Mouse (Mus musculus) adrenal gland, adult (tissue): ENCODE data around the gene Lsamp.

Source experiments
- DNase-seq, 2 experiments: peaks; one replicate each; pipeline ENCODE4 v3.0.0; 2022 to 2023; ENCODE audit warnings: low spot score in 1 of 2; ENCODE audit not compliant: inconsistent age in 2 of 2

The Lsamp gene

DNA sequence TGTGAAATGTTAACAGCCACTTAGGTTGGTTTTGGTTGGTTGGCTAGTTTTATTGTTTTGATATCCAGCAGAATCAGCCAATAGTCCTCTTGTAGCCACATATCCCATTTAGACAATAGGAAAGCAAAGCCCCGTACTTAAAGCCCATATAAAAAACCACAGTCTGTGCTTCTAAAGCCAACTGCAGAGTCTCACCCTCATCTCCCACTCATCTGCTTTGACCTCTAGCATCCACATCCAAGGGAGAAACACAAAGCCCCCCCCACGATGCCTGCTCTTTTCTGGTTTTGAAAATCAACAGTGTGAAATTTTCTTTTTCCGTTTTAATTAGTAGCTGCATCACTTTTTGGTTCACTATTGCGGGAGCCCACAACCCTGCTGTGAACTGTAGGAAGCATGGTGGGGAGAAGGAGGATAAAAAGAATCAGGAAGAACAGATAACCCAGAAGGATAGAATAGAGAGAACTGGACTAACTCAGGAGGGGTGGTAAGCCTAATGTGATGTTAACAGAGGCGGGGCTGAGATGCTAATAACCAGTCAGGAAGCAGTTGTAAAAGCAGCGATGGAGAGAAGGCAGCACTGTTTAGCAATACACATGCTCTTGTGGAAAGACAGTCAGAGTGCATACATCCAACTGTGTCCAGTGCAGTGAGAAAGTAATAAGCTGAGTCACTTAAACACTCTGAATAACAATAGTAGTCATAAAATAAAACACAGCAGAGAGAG lies 2165.2 kb downstream of the Lsamp start:
- no peak for DNase-seq

DNA sequence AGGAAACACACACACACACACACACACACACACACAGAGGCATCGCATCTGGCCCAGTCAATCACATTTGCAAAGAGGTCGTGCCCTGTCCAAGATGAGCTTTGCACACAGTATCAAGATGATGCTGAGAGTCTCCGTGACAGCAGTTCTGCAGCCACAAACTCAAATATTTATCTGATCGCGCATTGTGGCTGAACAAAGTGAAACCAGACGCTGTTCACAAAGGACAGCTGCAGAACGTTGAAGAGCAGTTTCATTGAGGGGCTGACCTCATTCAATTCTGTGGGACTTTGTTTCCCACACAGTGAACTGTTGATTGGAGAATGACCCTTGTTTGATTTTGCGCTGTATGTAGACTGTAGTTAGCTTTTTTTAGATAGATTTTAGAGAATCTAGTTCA lies 2168.5 kb downstream of the Lsamp start:
- no peak for DNase-seq

DNA sequence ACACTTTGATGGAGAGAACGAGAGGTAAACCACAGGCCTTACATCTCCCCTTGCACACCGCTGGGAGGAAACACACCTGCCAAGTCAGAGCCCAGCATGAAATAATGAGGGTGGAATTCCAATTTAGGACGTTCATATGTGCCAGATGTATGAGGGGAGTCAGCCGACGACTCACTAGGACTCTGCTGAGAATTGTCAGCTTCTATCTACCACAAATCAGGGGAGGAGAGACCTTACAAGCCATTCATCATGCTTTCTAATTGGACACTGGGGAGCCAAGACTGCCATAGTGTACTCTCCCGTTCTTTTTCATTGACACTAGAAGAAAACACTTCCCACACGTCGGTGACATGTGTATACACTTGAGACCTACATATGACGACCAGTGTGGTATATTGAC lies 2173.7 kb downstream of the Lsamp start:
- DNase-seq: no peak

- DNase-seq: peak; percentile 63 to 92
Observed at GRCm38 (mm10) chr16:42164941-42165340, 2180.8 kb downstream of the Lsamp start.

GRCm38 (mm10) chr16:42168292-42168691 lies 2184.1 kb downstream of the Lsamp start:
- no peak for DNase-seq

DNA sequence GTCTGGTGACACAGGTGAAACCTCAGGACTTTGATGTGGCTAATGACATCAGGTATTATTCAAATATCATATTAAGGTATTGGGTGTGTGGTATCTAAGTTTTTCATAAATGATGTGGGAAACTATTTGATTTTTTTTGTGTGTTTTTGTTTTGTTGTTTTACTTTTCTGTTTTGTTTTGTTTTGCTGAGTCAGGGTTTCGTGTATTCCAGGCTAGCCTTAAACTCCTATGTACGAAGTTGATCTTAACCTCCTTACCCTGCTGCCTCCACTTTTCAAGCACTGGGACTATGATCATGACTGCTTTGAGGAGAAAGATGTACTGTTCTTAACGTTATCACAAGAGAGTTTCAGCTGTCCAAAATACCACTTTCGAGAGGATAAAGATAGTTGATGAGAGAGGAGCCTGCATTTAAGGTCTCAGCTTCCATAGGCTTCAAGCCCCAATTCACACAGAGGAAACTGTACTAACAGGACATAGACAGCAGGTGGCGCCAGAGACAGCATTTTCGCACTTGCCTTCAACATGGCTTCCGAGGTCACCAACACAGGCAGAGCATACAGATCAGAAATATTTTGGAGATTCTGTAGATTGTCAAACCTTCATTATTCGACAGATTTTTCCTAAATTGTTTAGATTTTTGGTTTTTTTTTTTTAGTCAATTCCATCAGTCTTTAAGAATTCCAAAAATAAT lies 2185.4 kb downstream of the Lsamp start:
- DNase-seq: peak; percentile 67 to 90

DNA sequence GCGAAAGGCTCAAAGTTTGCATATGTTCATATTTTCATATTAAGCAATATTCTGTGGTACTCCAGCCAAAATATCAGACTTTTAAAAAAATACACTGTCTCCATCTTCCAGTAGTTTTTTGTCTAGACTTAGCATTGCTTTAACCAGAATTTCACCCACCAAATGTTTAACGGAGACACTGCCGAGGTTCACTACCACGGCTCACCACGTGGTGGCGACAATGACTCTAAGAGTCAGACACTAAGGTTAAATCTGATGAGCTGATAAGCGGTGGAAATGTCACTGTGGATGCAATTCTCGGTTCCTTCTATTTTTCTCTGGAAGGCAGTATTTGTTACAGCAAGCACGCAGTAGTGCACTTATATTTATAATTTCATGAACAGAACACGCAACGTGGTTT lies 2188.3 kb downstream of the Lsamp start:
- DNase-seq: peak; percentile 46 to 87

DNA sequence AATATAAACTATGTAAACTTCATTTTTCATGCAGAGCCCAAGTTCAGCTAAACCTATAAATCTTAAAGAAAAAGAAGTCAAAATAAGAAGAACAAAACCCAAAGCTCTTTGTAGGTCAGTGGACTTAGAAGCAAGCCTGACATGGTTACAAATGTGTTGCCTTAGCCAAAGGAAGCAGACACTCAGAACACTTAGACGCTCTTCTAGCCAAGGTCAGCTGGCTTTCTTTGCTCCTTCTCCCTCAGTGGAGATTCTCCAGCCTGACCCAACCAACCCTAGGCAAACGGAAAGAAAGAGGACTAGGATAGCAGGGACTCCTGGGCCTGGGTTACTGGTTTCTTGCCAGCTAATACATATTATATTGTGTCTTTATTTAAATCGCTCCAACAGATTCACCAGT lies 2194.7 kb downstream of the Lsamp start:
- DNase-seq: no peak

DNA sequence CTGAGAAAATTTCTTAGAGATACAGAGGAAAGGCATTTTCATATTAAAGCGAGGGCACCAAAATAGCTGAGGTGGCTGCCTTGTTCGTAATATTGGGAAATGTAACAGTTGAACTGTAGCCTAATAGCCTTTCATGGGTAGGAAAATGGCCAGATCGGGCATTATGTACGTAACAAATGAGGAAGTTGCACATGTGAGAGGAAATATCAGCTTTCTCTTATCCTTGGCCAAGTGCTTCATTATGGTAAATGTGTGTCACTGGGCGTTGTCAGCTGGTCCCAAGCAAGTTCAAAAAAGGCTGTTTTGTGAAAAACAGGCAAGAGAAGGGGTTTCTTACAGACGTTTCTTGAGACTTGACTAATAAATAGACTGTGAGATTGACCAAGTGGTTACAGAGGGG lies 2195.9 kb downstream of the Lsamp start:
- no peak for DNase-seq

GRCm38 (mm10) chr16:42180473-42180872 lies 2196.3 kb downstream of the Lsamp start:
- DNase-seq: no peak

DNA sequence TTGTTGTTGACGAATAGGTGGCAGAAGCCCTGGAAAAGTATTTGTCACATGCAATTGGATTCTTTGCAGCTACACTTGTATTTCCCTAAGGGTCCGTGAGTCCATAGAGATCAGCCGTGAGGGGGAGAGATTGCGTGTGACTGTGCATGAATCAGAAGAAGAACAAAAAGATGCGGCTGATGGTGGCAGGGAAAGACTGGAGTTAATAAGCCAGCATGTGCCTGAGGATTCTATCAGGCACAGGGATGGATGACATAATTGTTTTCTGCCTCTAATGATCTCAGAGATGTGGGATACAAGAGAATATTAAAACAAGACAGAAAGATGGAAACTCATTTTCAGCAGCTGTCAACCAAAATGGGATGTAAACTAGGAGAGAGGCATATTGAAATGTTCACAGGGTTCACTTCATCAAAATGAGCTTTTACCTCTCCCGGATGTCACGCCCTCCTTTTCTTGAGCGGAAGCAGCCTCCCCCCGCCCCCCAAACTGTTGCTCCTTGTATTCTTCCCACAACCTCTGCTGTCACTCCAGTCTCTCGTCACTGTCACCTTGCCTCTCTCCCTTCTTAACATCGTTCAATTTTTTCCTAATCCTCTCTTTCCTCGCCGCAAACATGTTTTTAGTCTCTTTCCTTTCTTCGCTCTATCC lies 2205.4 kb downstream of the Lsamp start:
- DNase-seq: peak in 1 of 2 experiments; percentile 27

DNA sequence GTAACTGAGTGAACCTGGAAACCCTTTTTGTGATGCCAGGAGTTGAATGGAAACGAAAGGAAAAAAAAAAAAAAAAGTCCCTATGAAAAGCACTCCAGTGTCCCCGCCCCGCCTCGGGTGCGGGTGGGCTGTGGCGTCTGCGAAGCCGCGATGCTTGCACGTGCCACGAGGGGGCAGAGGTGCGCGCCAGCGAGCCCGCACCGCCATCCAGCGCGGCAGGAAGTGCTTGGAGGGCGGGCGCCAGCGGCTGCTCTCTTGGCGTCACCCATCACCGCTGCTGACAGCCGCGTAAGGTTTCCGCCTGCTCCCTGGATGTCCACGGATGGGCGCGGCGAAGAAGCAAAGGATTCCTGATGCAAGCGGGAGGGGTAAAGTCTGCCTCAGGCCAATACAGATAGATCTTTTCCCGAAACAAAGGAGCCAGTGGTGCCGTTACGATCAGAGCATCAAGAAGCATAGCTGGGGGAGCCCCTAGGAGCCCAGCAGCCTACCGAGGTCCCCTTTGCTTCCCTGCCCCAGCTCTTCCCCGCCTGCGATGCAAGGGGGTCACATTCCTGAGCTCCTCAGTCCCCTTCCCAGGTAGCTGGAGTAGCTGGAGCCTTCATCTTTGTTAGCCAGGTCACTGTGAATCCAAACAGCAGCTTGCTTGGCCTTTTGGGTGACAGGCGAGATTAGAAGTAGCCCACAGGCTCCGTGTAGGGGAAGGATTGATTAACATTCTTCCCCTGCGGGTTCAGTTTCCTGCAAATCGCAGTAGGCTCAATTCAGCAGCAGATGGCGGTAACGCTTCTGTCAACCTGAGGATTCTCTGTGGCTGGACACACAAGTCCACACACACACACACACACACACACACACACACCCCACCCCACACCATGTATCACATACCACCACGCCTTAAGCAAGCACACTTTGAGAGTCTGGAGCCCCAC lies 2206.2 kb downstream of the Lsamp start:
- DNase-seq: peak; percentile 88 to 94
